Mouse (Mus musculus): ENCODE measurements at regions not wholly inside any gene's neighbourhood (a gene's known extent, or its start where the extent isn't known, plus 50 kb on each side); places are given as distances from the start of the nearest gene placed in this dataset.

- no peak for DNase-seq (ENCODE audit: low spot score in 2 of 2)
Measured at GRCm38 (mm10) chr6:98754487-98754886, 411.9 kb upstream of the Gm765 start.

GRCm38 (mm10) chr6:98748618-98749017, 406.1 kb upstream of the Gm765 start:
- DNase-seq (ENCODE audit: low spot score in 2 of 2), result no peak

- DNase-seq (ENCODE audit: low spot score in 2 of 2), result no peak
Measured at GRCm38 (mm10) chr6:98746976-98747375, 404.4 kb upstream of the Gm765 start.

GRCm38 (mm10) chr6:98740447-98740846, 397.9 kb upstream of the Gm765 start:
- no peak for DNase-seq (ENCODE audit: low spot score in 2 of 2)

- DNase-seq (ENCODE audit: low spot score in 2 of 2), result no peak
Measured at GRCm38 (mm10) chr6:98731010-98731530, 388.5 kb upstream of the Gm765 start.

- DNase-seq (ENCODE audit: low spot score in 2 of 2), result no peak
Measured at GRCm38 (mm10) chr6:98726605-98727144, 384.1 kb upstream of the Gm765 start.

GRCm38 (mm10) chr6:98704887-98705622, 362.5 kb upstream of the Gm765 start:
- DNase-seq (ENCODE audit: low spot score in 2 of 2), result no peak

GRCm38 (mm10) chr6:98697571-98697970, 355.0 kb upstream of the Gm765 start:
- DNase-seq (ENCODE audit: low spot score in 2 of 2), result no peak

- DNase-seq (ENCODE audit: low spot score in 2 of 2), result no peak
Measured at GRCm38 (mm10) chr6:98693411-98693810, 350.9 kb upstream of the Gm765 start.

GRCm38 (mm10) chr6:98690133-98690532, 347.6 kb upstream of the Gm765 start:
- no peak for DNase-seq (ENCODE audit: low spot score in 2 of 2)

GRCm38 (mm10) chr6:98689395-98689794, 346.8 kb upstream of the Gm765 start:
- no peak for DNase-seq (ENCODE audit: low spot score in 2 of 2)

- DNase-seq (ENCODE audit: low spot score in 2 of 2), result no peak
Measured at GRCm38 (mm10) chr6:98688624-98689023, 346.1 kb upstream of the Gm765 start.

GRCm38 (mm10) chr6:98666388-98666989, 323.9 kb upstream of the Gm765 start:
- peak in 1 of 2 experiments; percentile 42 for DNase-seq (ENCODE audit: low spot score in 2 of 2)

GRCm38 (mm10) chr6:98651827-98652226, 309.3 kb upstream of the Gm765 start:
- DNase-seq (ENCODE audit: low spot score in 2 of 2), result no peak

- no peak for DNase-seq (ENCODE audit: low spot score in 2 of 2)
Measured at GRCm38 (mm10) chr6:98651315-98651714, 308.8 kb upstream of the Gm765 start.

GRCm38 (mm10) chr6:98640316-98640715, 297.8 kb upstream of the Gm765 start:
- DNase-seq (ENCODE audit: low spot score in 2 of 2), result no peak

GRCm38 (mm10) chr6:98635816-98636215, 293.3 kb upstream of the Gm765 start:
- no peak for DNase-seq (ENCODE audit: low spot score in 2 of 2)

GRCm38 (mm10) chr6:98632278-98633063, 289.9 kb upstream of the Gm765 start:
- no peak for DNase-seq (ENCODE audit: low spot score in 2 of 2)

GRCm38 (mm10) chr6:98631269-98631668, 288.7 kb upstream of the Gm765 start:
- no peak for DNase-seq (ENCODE audit: low spot score in 2 of 2)

GRCm38 (mm10) chr6:98629646-98630045, 287.1 kb upstream of the Gm765 start:
- no peak for DNase-seq (ENCODE audit: low spot score in 2 of 2)

- no peak for DNase-seq (ENCODE audit: low spot score in 2 of 2)
Measured at GRCm38 (mm10) chr6:98626435-98626834, 283.9 kb upstream of the Gm765 start.

- no peak for DNase-seq (ENCODE audit: low spot score in 2 of 2)
Measured at GRCm38 (mm10) chr6:98620886-98621285, 278.3 kb upstream of the Gm765 start.

Measured in urinary bladder, adult 18-20 months (tissue).